Mouse (Mus musculus) adrenal gland, postnatal 25 days (tissue): Measurements from ENCODE around the gene Spi1. TPM values are rescaled to one million over a fixed set of nuclear protein-coding genes. Genes with fewer than 3 reads are reported as not detected.

Experiments
- DNase-seq: peaks from one replicate; pipeline ENCODE4 v3.0.0; 2021; ENCODE audit warnings: mixed read lengths
- total RNA-seq: library from RNA; stranded (reverse); gene quantifications from 2 replicates; pipeline ENCODE4 v1.2.3, GENCODE M21; 2021

The Spi1 gene
- total RNA-seq, 1 experiment from 2014 or later = 3.0 TPM

- no peak for DNase-seq
Measured at GRCm38 (mm10) chr2:91128761-91129160, 46.6 kb downstream of the Spi1 start.

- DNase-seq = peak; percentile 46
Measured at GRCm38 (mm10) chr2:91130126-91130525, 47.9 kb downstream of the Spi1 start.

- no peak for DNase-seq
Measured at GRCm38 (mm10) chr2:91131251-91131650, 49.1 kb downstream of the Spi1 start.

- DNase-seq = no peak
Measured at GRCm38 (mm10) chr2:91132035-91132434, 49.8 kb downstream of the Spi1 start.

- no peak for DNase-seq
Measured at GRCm38 (mm10) chr2:91136513-91137412, 54.6 kb downstream of the Spi1 start.

GRCm38 (mm10) chr2:91137481-91137880, 55.3 kb downstream of the Spi1 start:
- DNase-seq = no peak

- DNase-seq = no peak
Measured at GRCm38 (mm10) chr2:91139311-91139710, 57.1 kb downstream of the Spi1 start.

- no peak for DNase-seq
Measured at GRCm38 (mm10) chr2:91139764-91140163, 57.6 kb downstream of the Spi1 start.

GRCm38 (mm10) chr2:91142920-91143319, 60.7 kb downstream of the Spi1 start:
- DNase-seq = no peak

- no peak for DNase-seq
Measured at GRCm38 (mm10) chr2:91143401-91143800, 61.2 kb downstream of the Spi1 start.

GRCm38 (mm10) chr2:91148101-91148500, 65.9 kb downstream of the Spi1 start:
- DNase-seq = no peak

- DNase-seq = no peak
Measured at GRCm38 (mm10) chr2:91151331-91151730, 69.1 kb downstream of the Spi1 start.

GRCm38 (mm10) chr2:91152885-91153377, 70.7 kb downstream of the Spi1 start:
- DNase-seq = no peak

- peak; percentile 75 for DNase-seq
Measured at GRCm38 (mm10) chr2:91154091-91154490, 71.9 kb downstream of the Spi1 start.

GRCm38 (mm10) chr2:91157002-91157752, 75.0 kb downstream of the Spi1 start:
- DNase-seq = no peak

GRCm38 (mm10) chr2:91160591-91160990, 78.4 kb downstream of the Spi1 start:
- DNase-seq = no peak

- no peak for DNase-seq
Measured at GRCm38 (mm10) chr2:91162952-91163351, 80.8 kb downstream of the Spi1 start.

GRCm38 (mm10) chr2:91163532-91163931, 81.3 kb downstream of the Spi1 start:
- no peak for DNase-seq

GRCm38 (mm10) chr2:91164991-91165390, 82.8 kb downstream of the Spi1 start:
- no peak for DNase-seq
